Mouse (Mus musculus) heart, adult 2 months (tissue): ENCODE measurements around the gene Arhgap31. TPM values are rescaled to one million over a fixed set of nuclear protein-coding genes. Genes with fewer than 3 reads are reported as not detected.

Source experiments
- DNase-seq, 2 experiments: peaks; one replicate each; pipeline ENCODE4 v3.0.0; 2021
- H3K27ac ChIP-seq: fragments of 200-600 bp; 2 replicates; pipeline ENCODE4 v1.8.1; 2022
- H3K27me3 ChIP-seq: fragments of 200-500 bp; 2 replicates; pipeline ENCODE4 v1.6.1; 2012; ENCODE audit warnings: mild to moderate bottlenecking, low read length, inconsistent platforms, mixed read lengths; ENCODE audit not compliant: control insufficient read depth, insufficient read depth
- H3K36me3 ChIP-seq: fragments of 200-500 bp; 2 replicates; pipeline ENCODE4 v1.6.1; 2012; ENCODE audit warnings: low read length, inconsistent platforms; ENCODE audit not compliant: control insufficient read depth, insufficient read depth
- H3K4me1 ChIP-seq: fragments of 200-500 bp; 2 replicates; pipeline ENCODE4 v1.6.1; 2011; ENCODE audit warnings: low read length; ENCODE audit not compliant: control insufficient read depth, insufficient read depth
- H3K4me3 ChIP-seq: fragments of 200-600 bp; 2 replicates; pipeline ENCODE4 v1.8.1; 2022
- H3K79me2 ChIP-seq: fragments of 200-500 bp; replicated peaks from 2 replicates; pipeline ENCODE4 v1.6.1; 2012; ENCODE audit warnings: mild to moderate bottlenecking, inconsistent platforms, low read length, moderate library complexity, mixed read lengths; ENCODE audit not compliant: control insufficient read depth, insufficient read depth
- H3K9ac ChIP-seq: fragments of 200-500 bp; 2 replicates; pipeline ENCODE4 v1.6.1; 2012; ENCODE audit warnings: low read depth, mild to moderate bottlenecking, control low read depth, inconsistent platforms, low read length, mixed read lengths
- CTCF ChIP-seq: fragments of 200-600 bp; IDR thresholded peaks from 2 replicates; pipeline ENCODE4 v1.8.1; 2022; ENCODE audit warnings: antibody characterized with exemption, mild to moderate bottlenecking, moderate library complexity
- EP300 ChIP-seq: fragments of 200-500 bp; IDR thresholded peaks from 2 replicates; pipeline ENCODE4 v1.6.1; 2011; ENCODE audit warnings: low read depth, low read length, control low read depth; ENCODE audit not compliant: insufficient read depth
- POLR2A ChIP-seq: fragments of 200-500 bp; IDR thresholded peaks from 2 replicates; pipeline ENCODE4 v1.6.1; 2011; ENCODE audit warnings: mild to moderate bottlenecking, low read depth, low read length, control low read depth; ENCODE audit not compliant: insufficient read depth
- WGBS: fragments of 180-500 bp; shearing (Covaris S2); methylation state at CpG from one replicate; pipeline ENCODE4 v1.1.7; 2018; 5-methylcytosine and 5-hydroxymethylcytosine counted together
- intact Hi-C: fragments of 180-260 bp; cut with DNase I; formaldehyde crosslinking; loops from one replicate; pipeline ENCODE4 v1.15.1; 2025
- polyA plus RNA-seq: library from polyadenylated mRNA; depleted of rRNA; stranded (reverse); fragments of >200 nt; gene quantifications from 2 replicates; pipeline ENCODE4 v1.2.3, GENCODE M21; 2012
- total RNA-seq, 2 experiments: library from RNA; stranded (reverse); gene quantifications; 2 replicates each; pipeline ENCODE4 v1.2.3; 2021

The Arhgap31 gene
- total and polyA plus RNA-seq, 3 experiments: 14.1 to 41.2 (median 38.2) TPM

GRCm38 (mm10) chr16:38700392-38701162 is 12.5 kb downstream of the Arhgap31 start:
- peaks cover 11% of the 10 kb centered on the region for H3K79me2 ChIP-seq
- peak overlapping the region; percentile 57 for H3K27ac ChIP-seq
- intact Hi-C loops: no loop called here
- H3K4me3 ChIP-seq: no peak overlapping the region
- H3K27me3 ChIP-seq: no peaks in the 10 kb centered on the region
- H3K4me1 ChIP-seq: peaks cover 21% of the 10 kb centered on the region
- H3K36me3 ChIP-seq: peaks cover 20% of the 10 kb centered on the region
- no peak overlapping the region for H3K9ac ChIP-seq
- 24% methylated on average over 16 of the region's 16 CpGs for WGBS
- DNase-seq: peak in 1 of 2 experiments; percentile 30
- no peak for TF ChIP-seq POLR2A
- no peak for TF ChIP-seq CTCF
- no peak for TF ChIP-seq EP300

DNA sequence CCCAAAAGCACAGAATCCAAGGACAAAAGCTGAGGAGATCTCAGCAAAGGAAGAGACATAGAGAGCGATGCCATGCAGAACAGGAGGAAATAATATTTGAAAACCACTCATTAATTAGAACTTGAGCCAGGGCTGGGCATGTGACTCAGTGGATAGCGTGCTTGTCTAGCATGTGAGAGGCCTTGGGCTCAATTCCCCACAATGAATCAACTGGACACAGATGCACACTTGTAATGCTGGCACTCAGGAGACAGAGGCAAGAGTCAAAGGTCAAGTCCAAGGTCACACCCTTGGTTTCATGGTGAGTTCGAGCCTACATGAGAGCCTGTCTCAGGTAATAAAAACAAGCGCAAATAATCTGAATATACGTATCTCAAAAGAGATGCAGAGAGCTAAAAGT is 15.5 kb downstream of the Arhgap31 start:
- H3K79me2 ChIP-seq: peaks cover 11% of the 10 kb centered on the region
- no peak overlapping the region for H3K9ac ChIP-seq
- DNase-seq: no peak
- peaks cover 20% of the 10 kb centered on the region for H3K4me1 ChIP-seq
- intact Hi-C loops: no loop called here
- H3K36me3 ChIP-seq: peaks cover 26% of the 10 kb centered on the region
- no peak overlapping the region for H3K4me3 ChIP-seq
- H3K27ac ChIP-seq: no peak overlapping the region
- WGBS: 88% methylated on average over 5 of the region's 5 CpGs
- no peaks in the 10 kb centered on the region for H3K27me3 ChIP-seq
- TF ChIP-seq EP300 (no peak), CTCF (no peak), POLR2A (no peak)

DNA sequence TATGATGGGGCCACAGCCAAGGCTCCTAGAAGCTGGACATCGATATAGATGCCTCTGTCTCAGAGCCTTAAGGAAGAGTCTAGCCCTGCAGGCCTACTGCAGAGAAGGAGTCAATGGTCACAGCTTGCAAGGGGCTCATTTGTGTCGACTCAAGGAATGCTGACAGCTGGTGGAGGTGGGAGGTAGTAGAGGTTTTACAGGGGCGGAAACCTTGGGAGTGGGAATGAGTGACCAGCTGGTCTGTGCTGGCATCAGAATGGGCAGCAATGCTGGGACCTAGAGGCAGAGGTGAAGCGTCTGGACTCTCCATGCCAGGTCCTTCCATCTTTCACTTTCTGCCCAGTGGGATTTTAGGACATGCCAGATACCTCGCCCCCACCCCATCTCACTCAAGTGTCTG is 17.5 kb downstream of the Arhgap31 start:
- DNase-seq: no peak
- Histone ChIP-seq H3K4me3 (no peak overlapping the region), H3K36me3 (peaks cover 21% of the 10 kb centered on the region), H3K4me1 (peaks cover 16% of the 10 kb centered on the region), H3K9ac (no peak overlapping the region), H3K27me3 (no peaks in the 10 kb centered on the region), H3K79me2 (peaks cover 10% of the 10 kb centered on the region), H3K27ac (no peak overlapping the region)
- TF ChIP-seq CTCF (no peak), EP300 (no peak), POLR2A (no peak)
- WGBS: 77% methylated on average over 5 of the region's 5 CpGs
- intact Hi-C loops: no loop called here

- no peak for DNase-seq
- H3K79me2 ChIP-seq: peaks cover 10% of the 10 kb centered on the region
- TF ChIP-seq CTCF: no peak
- TF ChIP-seq POLR2A: no peak
- TF ChIP-seq EP300: no peak
- H3K36me3 ChIP-seq: peaks cover 20% of the 10 kb centered on the region
- peaks cover 16% of the 10 kb centered on the region for H3K4me1 ChIP-seq
- H3K9ac ChIP-seq: no peak overlapping the region
- no peaks in the 10 kb centered on the region for H3K27me3 ChIP-seq
- 44% methylated on average over 6 of the region's 6 CpGs for WGBS
- H3K27ac ChIP-seq: no peak overlapping the region
- intact Hi-C loops: no loop called here
- no peak overlapping the region for H3K4me3 ChIP-seq
Measured at GRCm38 (mm10) chr16:38694906-38695540, 18.1 kb downstream of the Arhgap31 start.

GRCm38 (mm10) chr16:38690501-38690900 is 22.6 kb downstream of the Arhgap31 start:
- intact Hi-C loops: no loop called here
- peaks cover 34% of the 10 kb centered on the region for H3K4me1 ChIP-seq
- DNase-seq: no peak
- H3K79me2 ChIP-seq: peaks cover 2% of the 10 kb centered on the region
- no peak overlapping the region; the same call in 1 of the 2 replicates for H3K27ac ChIP-seq
- H3K9ac ChIP-seq: no peak overlapping the region
- peaks cover 29% of the 10 kb centered on the region for H3K36me3 ChIP-seq
- no peak overlapping the region for H3K4me3 ChIP-seq
- TF ChIP-seq CTCF (no peak), POLR2A (no peak), EP300 (no peak)
- WGBS: 72% methylated on average over 5 of the region's 5 CpGs
- no peaks in the 10 kb centered on the region for H3K27me3 ChIP-seq

DNA sequence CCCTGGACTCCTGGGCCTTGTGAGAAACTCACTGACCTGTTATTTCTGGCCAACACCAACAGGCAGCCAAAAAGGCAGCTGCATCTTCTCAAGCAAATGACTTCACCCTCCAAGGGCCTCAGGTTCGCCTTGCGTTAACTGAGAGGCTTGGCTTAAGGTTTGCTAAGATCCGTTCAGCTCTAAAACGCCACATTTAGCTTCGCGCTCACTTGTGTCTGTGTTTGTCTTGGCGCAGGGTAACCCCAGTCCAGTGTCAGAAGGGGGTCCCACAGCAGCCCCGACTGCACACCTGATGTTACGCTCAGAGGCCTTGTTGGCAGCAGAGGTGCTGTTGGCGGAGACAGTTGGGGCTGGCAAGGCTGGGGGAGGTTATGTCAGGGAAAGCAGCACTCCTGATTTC is 23.3 kb downstream of the Arhgap31 start:
- intact Hi-C loops: no loop called here
- peak overlapping the region; percentile 12; the same call in 1 of the 2 replicates for H3K27ac ChIP-seq
- peaks cover 2% of the 10 kb centered on the region; the same call in 1 of the 2 replicates for H3K79me2 ChIP-seq
- 59% methylated on average over 10 of the region's 10 CpGs for WGBS
- H3K27me3 ChIP-seq: no peaks in the 10 kb centered on the region
- no peak overlapping the region for H3K4me3 ChIP-seq
- no peak for DNase-seq
- H3K9ac ChIP-seq: 0 out of 2 replicates have a peak overlapping the region, but pooled peaks have one; percentile 22
- H3K36me3 ChIP-seq: peaks cover 26% of the 10 kb centered on the region
- peaks cover 33% of the 10 kb centered on the region for H3K4me1 ChIP-seq
- TF ChIP-seq EP300: no peak
- no peak for TF ChIP-seq CTCF
